8 mouse cellular contexts compared by ENCODE assay signal in the genomic region with DNA sequence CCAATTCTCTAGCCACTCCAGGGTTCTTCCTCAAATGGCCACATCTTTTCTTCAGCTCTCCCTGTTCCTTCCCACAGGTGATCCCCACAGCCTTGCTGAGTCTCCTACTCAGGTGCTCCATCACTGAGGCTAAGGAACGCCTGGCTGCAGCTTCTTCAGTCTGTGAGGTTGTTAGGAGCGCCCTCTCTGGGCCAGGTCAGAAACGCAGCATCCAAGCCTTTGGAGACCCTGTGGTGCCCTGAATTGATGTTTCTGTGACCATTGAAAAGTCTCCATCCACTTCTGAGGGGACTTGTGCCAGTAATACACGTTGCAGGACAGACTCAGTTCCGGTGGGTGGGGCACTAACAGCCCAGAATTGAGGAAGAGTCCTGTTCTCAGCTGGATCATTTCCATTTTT. TPM values are rescaled to one million over a fixed set of nuclear protein-coding genes. Genes with fewer than 3 reads are reported as not detected.
DNase-seq lines count a peak whose midpoint lies in the region; ATAC-seq and TF ChIP-seq lines count a peak whose summit lies in the region.

No protein-coding gene starts in this region.

- intact Hi-C loops in heart, adult 2 months (cut with DNase I) = loop anchor here (5.0 kb wide), 1 partner anchor 105 kb away; a partner anchor contains a TSS

- ATAC-seq in frontal cortex, adult (ENCODE audit: low TSS enrichment) = no peak

- no peak overlapping the region for H3K27ac ChIP-seq in heart, adult 2 months

- H3K9ac ChIP-seq in heart, adult 2 months (ENCODE audit: low read depth, low read length) = no peak overlapping the region

- H3K4me3 ChIP-seq in heart, adult 2 months = no peak overlapping the region

- H3K27me3 ChIP-seq in heart, adult 2 months (ENCODE audit: control insufficient read depth, insufficient read depth, low read length) = no peaks in the 10 kb centered on the region

- no peaks in the 10 kb centered on the region for H3K79me2 ChIP-seq in heart, adult 2 months (replicated peaks; ENCODE audit: control insufficient read depth, insufficient read depth, low read length)

- peak; percentile 36 for TF ChIP-seq CTCF in heart, adult 2 months (IDR thresholded peaks at IDR 0.05)

- no peak for TF ChIP-seq POLR2A in heart, adult 2 months (IDR thresholded peaks at IDR 0.05; ENCODE audit: insufficient read depth, low read depth, low read length)

- DNase-seq in heart, adult 2 months = no peak
- no peak for DNase-seq in heart, adult 9 months (ENCODE audit: low spot score in 2 of 2)
- peak; percentile 3 for DNase-seq in right cerebral cortex, adult 18-20 months
- DNase-seq in right cerebral cortex, postnatal 4 days = no peak
- DNase-seq in kidney, postnatal 4 days = peak; percentile 5 to 21
- DNase-seq in layer of hippocampus, postnatal 36 days = no peak
- no peak for DNase-seq in MN1 (ENCODE audit: low spot score)

- no peaks in the 10 kb centered on the region for H3K4me1 ChIP-seq in heart, adult 2 months (ENCODE audit: control insufficient read depth, insufficient read depth, low read length)

- H3K36me3 ChIP-seq in heart, adult 2 months (ENCODE audit: control insufficient read depth, insufficient read depth, low read length) = no peaks in the 10 kb centered on the region

- no peak for TF ChIP-seq EP300 in heart, adult 2 months (IDR thresholded peaks at IDR 0.05; ENCODE audit: insufficient read depth, low read depth, low read length)

- 17% methylated on average over 5 of the region's 5 CpGs for WGBS in heart, adult 2 months

RNA-seq across cellular contexts. Expression of a gene that starts 29.6 kb away (rescaled TPM):
- not detected for total RNA-seq in heart, adult 2 months (2021)
- polyA plus RNA-seq in heart, adult 2 months (2012; rRNA removed) = 0.32 TPM in 1 of 2 replicates, not detected in the other
- total RNA-seq in layer of hippocampus, postnatal 36 days (2021) = under 1 TPM in 1 of 2 experiments, not detected in 1; 0.10 TPM

RNA-seq across cellular contexts. Expression of a gene that starts 31.0 kb away (rescaled TPM):
- 1 to 10 TPM; 2.7 to 3.8 TPM for total RNA-seq in heart, adult 2 months (2021)
- 7.3 and 9.5 TPM in 2 replicates for polyA plus RNA-seq in heart, adult 2 months (2012; rRNA removed)
- total RNA-seq in layer of hippocampus, postnatal 36 days (2021) = 100 to 1,000 TPM; 144 to 187 TPM

RNA-seq across cellular contexts. Expression of a gene that starts 35.9 kb away (rescaled TPM):
- 10 to 100 TPM; 37.2 to 42.9 TPM for total RNA-seq in heart, adult 2 months (2021)
- polyA plus RNA-seq in heart, adult 2 months (2012; rRNA removed) = 28.0 and 30.2 TPM in 2 replicates
- total RNA-seq in layer of hippocampus, postnatal 36 days (2021) = 10 to 100 TPM; 69.1 to 93.8 TPM

Comparison
In these comparisons a context has a peak if more than half of its experiments do, and no peak if none do; other contexts are left out.
1. DNase-seq: peak in right cerebral cortex, adult 18-20 months (single experiment) and kidney, postnatal 4 days (2 of 2); none in heart, adult 2 months (0 of 2), heart, adult 9 months (0 of 2), right cerebral cortex, postnatal 4 days (single experiment), layer of hippocampus, postnatal 36 days (0 of 2) and MN1 (single experiment).
2. RNA of a gene that starts 31.0 kb away (total RNA-seq): 144 to 187 TPM in layer of hippocampus, postnatal 36 days; 2.7 to 3.8 TPM in heart, adult 2 months; every median in the first group is over 10 times any median in the second.